In genomic region chr19:12463722-12464035, GRCm38 (mm10) we compare ENCODE assay signal across 10 mouse cellular contexts. TPM values are rescaled to one million over a fixed set of nuclear protein-coding genes. Genes with fewer than 3 reads are reported as not detected.
A peak's percentile ranks its signal among the peaks of the same experiment; 100 is the strongest.
DNase-seq lines count a peak whose midpoint lies in the region; ATAC-seq lines count a peak whose summit lies in the region.
"Had no signal": no experiment of that assay in that cellular context is flagged by ENCODE, and none has a peak within 500 bp of the region (broad histone marks: within the 10 kb centered on the region; RNA-seq: fewer than 3 reads in every experiment).

No protein-coding gene starts in this region.

- H3K4me3 ChIP-seq in intestine, embryonic 16.5 days (ENCODE audit: low read length): no peak overlapping the region
- no peak overlapping the region for H3K4me3 ChIP-seq in stomach, embryonic 15.5 days (replicated peaks)
- H3K4me3 ChIP-seq in hindbrain, embryonic 13.5 days: no peak overlapping the region
- H3K4me3 ChIP-seq: embryonic facial prominence, embryonic 12.5 days; hindbrain, embryonic 15.5 days had no signal

- DNase-seq in embryo, embryonic 10 days (ENCODE audit: low spot score): peak; percentile 27
- no peak for DNase-seq in embryo, embryonic 9.5 days (ENCODE audit: extremely low spot score)
- DNase-seq in retina, postnatal 1 day: peak; percentile 50
- no peak for DNase-seq in retina, embryonic 14.5 days (ENCODE audit: low spot score)
- no peak for DNase-seq in c-Kit-positive CD71-positive TER-119-positive erythroid progenitor cells, embryonic 14.5 days (ENCODE audit: low spot score)

- no peak overlapping the region for H3K9ac ChIP-seq in intestine, embryonic 16.5 days (ENCODE audit: low read depth, low read length)
- no peak overlapping the region for H3K9ac ChIP-seq in stomach, embryonic 15.5 days
- no peak overlapping the region for H3K9ac ChIP-seq in hindbrain, embryonic 13.5 days
- H3K9ac ChIP-seq: embryonic facial prominence, embryonic 12.5 days; hindbrain, embryonic 15.5 days had no signal

- peak; percentile 66 for ATAC-seq in intestine, embryonic 16.5 days
- peak; percentile 87 for ATAC-seq in stomach, embryonic 15.5 days (ENCODE audit: insufficient read depth, low FRiP score, low read depth)
- no peak for ATAC-seq in hindbrain, embryonic 13.5 days (ENCODE audit: low FRiP score)

- peaks cover 6% of the 10 kb centered on the region; the same call in 1 of the 2 replicates for H3K36me3 ChIP-seq in intestine, embryonic 16.5 days (ENCODE audit: control insufficient read depth, insufficient read depth, low read length)
- peaks cover 6% of the 10 kb centered on the region; the same call in 1 of the 2 replicates for H3K36me3 ChIP-seq in stomach, embryonic 15.5 days
- H3K36me3 ChIP-seq in hindbrain, embryonic 13.5 days: peaks cover 15% of the 10 kb centered on the region
- H3K36me3 ChIP-seq: embryonic facial prominence, embryonic 12.5 days had no signal

- no peak overlapping the region for H3K27ac ChIP-seq in intestine, embryonic 16.5 days (ENCODE audit: low read length)
- peak overlapping the region; percentile 44; the same call in 1 of the 2 replicates for H3K27ac ChIP-seq in stomach, embryonic 15.5 days
- H3K27ac ChIP-seq in hindbrain, embryonic 13.5 days: no peak overlapping the region
- H3K27ac ChIP-seq: embryonic facial prominence, embryonic 12.5 days; hindbrain, embryonic 15.5 days had no signal

- H3K9me3 ChIP-seq in intestine, embryonic 16.5 days (ENCODE audit: control insufficient read depth, low read length): no peaks in the 10 kb centered on the region
- H3K9me3 ChIP-seq in stomach, embryonic 15.5 days: no peaks in the 10 kb centered on the region
- H3K9me3 ChIP-seq in hindbrain, embryonic 13.5 days: no peaks in the 10 kb centered on the region
- H3K9me3 ChIP-seq: embryonic facial prominence, embryonic 12.5 days; hindbrain, embryonic 15.5 days had no signal

- H3K27me3 ChIP-seq in intestine, embryonic 16.5 days (replicated peaks; ENCODE audit: control insufficient read depth, insufficient read depth, low read length): no peaks in the 10 kb centered on the region
- H3K27me3 ChIP-seq in stomach, embryonic 15.5 days (replicated peaks): no peaks in the 10 kb centered on the region
- H3K27me3 ChIP-seq in hindbrain, embryonic 13.5 days: no peaks in the 10 kb centered on the region
- H3K27me3 ChIP-seq: embryonic facial prominence, embryonic 12.5 days; hindbrain, embryonic 15.5 days had no signal

- H3K4me2 ChIP-seq in intestine, embryonic 16.5 days (ENCODE audit: low read depth, low read length): no peak overlapping the region
- no peak overlapping the region for H3K4me2 ChIP-seq in stomach, embryonic 15.5 days
- no peak overlapping the region for H3K4me2 ChIP-seq in hindbrain, embryonic 13.5 days
- H3K4me2 ChIP-seq: embryonic facial prominence, embryonic 12.5 days; hindbrain, embryonic 15.5 days had no signal

- peaks cover 8% of the 10 kb centered on the region; the same call in 1 of the 2 replicates for H3K4me1 ChIP-seq in intestine, embryonic 16.5 days (ENCODE audit: control insufficient read depth, insufficient read depth, low read length)
- no peaks in the 10 kb centered on the region for H3K4me1 ChIP-seq in stomach, embryonic 15.5 days
- no peaks in the 10 kb centered on the region for H3K4me1 ChIP-seq in hindbrain, embryonic 13.5 days (replicated peaks)
- H3K4me1 ChIP-seq: embryonic facial prominence, embryonic 12.5 days; hindbrain, embryonic 15.5 days had no signal

- 30% methylated on average over 1 of the region's 1 CpGs for WGBS in intestine, embryonic 16.5 days
- 38% methylated on average over 1 of the region's 1 CpGs for WGBS in stomach, embryonic 15.5 days
- 35% methylated on average over 1 of the region's 1 CpGs for WGBS in hindbrain, embryonic 13.5 days

RNA-seq across cellular contexts. Expression of gene Mpeg1, which starts 3.1 kb away (rescaled TPM):
- polyA plus RNA-seq in intestine, embryonic 16.5 days (2015; fragmentation: Nextera tagmentation; extraction: Ambion mirVana): 0.97 and 1.0 TPM in 2 replicates
- 1.2 and 1.3 TPM in 2 replicates for polyA plus RNA-seq in stomach, embryonic 15.5 days (2015; fragmentation: Nextera tagmentation; extraction: Ambion mirVana)
- polyA plus RNA-seq in hindbrain, embryonic 13.5 days (2015; fragmentation: Nextera tagmentation; extraction: Ambion mirVana): 0.47 and 0.78 TPM in 2 replicates

RNA-seq across cellular contexts. Expression of gene Pfpl, which starts 36.0 kb away (rescaled TPM):
- polyA plus RNA-seq in intestine, embryonic 16.5 days (2015; fragmentation: Nextera tagmentation; extraction: Ambion mirVana): not detected in 2 replicates
- not detected in 2 replicates for polyA plus RNA-seq in stomach, embryonic 15.5 days (2015; fragmentation: Nextera tagmentation; extraction: Ambion mirVana)
- polyA plus RNA-seq in hindbrain, embryonic 13.5 days (2015; fragmentation: Nextera tagmentation; extraction: Ambion mirVana): not detected in 2 replicates
- polyA plus RNA-seq: embryonic facial prominence, embryonic 12.5 days; hindbrain, embryonic 15.5 days had no signal

RNA-seq across cellular contexts. Expression of gene Dtx4, which starts 37.6 kb away (rescaled TPM):
- 9.9 and 11.1 TPM in 2 replicates for polyA plus RNA-seq in intestine, embryonic 16.5 days (2015; fragmentation: Nextera tagmentation; extraction: Ambion mirVana)
- 14.7 and 18.6 TPM in 2 replicates for polyA plus RNA-seq in stomach, embryonic 15.5 days (2015; fragmentation: Nextera tagmentation; extraction: Ambion mirVana)
- 34.8 and 36.8 TPM in 2 replicates for polyA plus RNA-seq in hindbrain, embryonic 13.5 days (2015; fragmentation: Nextera tagmentation; extraction: Ambion mirVana)

RNA-seq across cellular contexts. Expression of gene Olfr1441, which starts 46.4 kb away (rescaled TPM):
- polyA plus RNA-seq in intestine, embryonic 16.5 days (2015; fragmentation: Nextera tagmentation; extraction: Ambion mirVana): not detected in 2 replicates
- not detected in 2 replicates for polyA plus RNA-seq in stomach, embryonic 15.5 days (2015; fragmentation: Nextera tagmentation; extraction: Ambion mirVana)
- not detected in 2 replicates for polyA plus RNA-seq in hindbrain, embryonic 13.5 days (2015; fragmentation: Nextera tagmentation; extraction: Ambion mirVana)
- polyA plus RNA-seq: embryonic facial prominence, embryonic 12.5 days; hindbrain, embryonic 15.5 days had no signal

Comparison
In these comparisons a context has a peak if more than half of its experiments do, and no peak if none do; other contexts are left out.
1. DNase-seq: peak in embryo, embryonic 10 days (single experiment) and retina, postnatal 1 day (single experiment); none in embryo, embryonic 9.5 days (single experiment), retina, embryonic 14.5 days (single experiment) and c-Kit-positive CD71-positive TER-119-positive erythroid progenitor cells, embryonic 14.5 days (single experiment).